Mouse (Mus musculus): ENCODE measurements at regions not wholly inside any gene's neighbourhood (a gene's known extent, or its start where the extent isn't known, plus 50 kb on each side); places are given as distances from the start of the nearest gene placed in this dataset.

- H3K27ac ChIP-seq = no peak overlapping the region
- DNase-seq (ENCODE audit: low spot score in 2 of 2) = no peak
- TF ChIP-seq CTCF (conservative IDR thresholded peaks at IDR 0.05) = no peak
These were observed 462.1 kb upstream of the Arglu1 start for GRCm38 (mm10) chr8:9152313-9152925.

GRCm38 (mm10) chr8:9144362-9144761 is 454.0 kb upstream of the Arglu1 start:
- H3K27ac ChIP-seq = no peak overlapping the region
- no peak for DNase-seq (ENCODE audit: low spot score in 2 of 2)
- no peak for TF ChIP-seq CTCF (conservative IDR thresholded peaks at IDR 0.05)
- H3K4me3 ChIP-seq = no peak overlapping the region

More at GRCm38 (mm10) chr8:9152313-9152925, 462.1 kb upstream of the Arglu1 start:
- H3K4me3 ChIP-seq = no peak overlapping the region

- no peak overlapping the region for H3K27ac ChIP-seq
- H3K4me3 ChIP-seq = no peak overlapping the region
- DNase-seq (ENCODE audit: low spot score in 2 of 2) = no peak
- no peak for TF ChIP-seq CTCF (conservative IDR thresholded peaks at IDR 0.05)
These were observed 449.5 kb upstream of the Arglu1 start for GRCm38 (mm10) chr8:9139781-9140180.

- DNase-seq (ENCODE audit: low spot score in 2 of 2) = no peak
- H3K27ac ChIP-seq = no peak overlapping the region
- TF ChIP-seq CTCF (conservative IDR thresholded peaks at IDR 0.05) = no peak
- H3K4me3 ChIP-seq = no peak overlapping the region
These were observed 448.8 kb upstream of the Arglu1 start for GRCm38 (mm10) chr8:9139059-9139620.

- no peak overlapping the region for H3K27ac ChIP-seq
- no peak for TF ChIP-seq CTCF (conservative IDR thresholded peaks at IDR 0.05)
- no peak for DNase-seq (ENCODE audit: low spot score in 2 of 2)
These were observed 443.4 kb upstream of the Arglu1 start for GRCm38 (mm10) chr8:9133758-9134157.

GRCm38 (mm10) chr8:9132612-9133218 is 442.4 kb upstream of the Arglu1 start:
- no peak overlapping the region for H3K4me3 ChIP-seq
- no peak for TF ChIP-seq CTCF (conservative IDR thresholded peaks at IDR 0.05)
- no peak overlapping the region for H3K27ac ChIP-seq
- DNase-seq (ENCODE audit: low spot score in 2 of 2) = no peak

More at GRCm38 (mm10) chr8:9133758-9134157, 443.4 kb upstream of the Arglu1 start:
- no peak overlapping the region for H3K4me3 ChIP-seq

- Histone ChIP-seq H3K27ac (no peak overlapping the region), H3K4me3 (no peak overlapping the region)
- no peak for DNase-seq (ENCODE audit: low spot score in 2 of 2)
- TF ChIP-seq CTCF (conservative IDR thresholded peaks at IDR 0.05) = no peak
These were observed 440.9 kb upstream of the Arglu1 start for GRCm38 (mm10) chr8:9131249-9131648.

GRCm38 (mm10) chr8:9124503-9124902 is 434.2 kb upstream of the Arglu1 start:
- no peak for DNase-seq (ENCODE audit: low spot score in 2 of 2)
- Histone ChIP-seq H3K4me3 (no peak overlapping the region), H3K27ac (no peak overlapping the region)
- no peak for TF ChIP-seq CTCF (conservative IDR thresholded peaks at IDR 0.05)

- Histone ChIP-seq H3K27ac (no peak overlapping the region), H3K4me3 (no peak overlapping the region)
- TF ChIP-seq CTCF (conservative IDR thresholded peaks at IDR 0.05) = no peak
- DNase-seq (ENCODE audit: low spot score in 2 of 2) = peak in 1 of 2 experiments; percentile 4
These were observed 427.8 kb upstream of the Arglu1 start for GRCm38 (mm10) chr8:9117809-9118737.

GRCm38 (mm10) chr8:9095980-9096379 is 405.7 kb upstream of the Arglu1 start:
- no peak overlapping the region for H3K4me3 ChIP-seq
- no peak overlapping the region for H3K27ac ChIP-seq
- TF ChIP-seq CTCF (conservative IDR thresholded peaks at IDR 0.05) = no peak
- DNase-seq (ENCODE audit: low spot score in 2 of 2) = no peak

- no peak for DNase-seq (ENCODE audit: low spot score in 2 of 2)
- no peak for TF ChIP-seq CTCF (conservative IDR thresholded peaks at IDR 0.05)
- no peak overlapping the region for H3K27ac ChIP-seq
- no peak overlapping the region for H3K4me3 ChIP-seq
These were observed 403.7 kb upstream of the Arglu1 start for GRCm38 (mm10) chr8:9094002-9094401.

GRCm38 (mm10) chr8:9093356-9093755 is 403.0 kb upstream of the Arglu1 start:
- no peak overlapping the region for H3K27ac ChIP-seq
- DNase-seq (ENCODE audit: low spot score in 2 of 2) = no peak
- H3K4me3 ChIP-seq = no peak overlapping the region
- TF ChIP-seq CTCF (conservative IDR thresholded peaks at IDR 0.05) = no peak

- Histone ChIP-seq H3K4me3 (no peak overlapping the region), H3K27ac (no peak overlapping the region)
- no peak for TF ChIP-seq CTCF (conservative IDR thresholded peaks at IDR 0.05)
- DNase-seq (ENCODE audit: low spot score in 2 of 2) = no peak
These were observed 382.4 kb upstream of the Arglu1 start for GRCm38 (mm10) chr8:9072724-9073123.
